Mouse (Mus musculus) embryo, embryonic 11.5 days (tissue): ENCODE data around the gene Flt1.

Experiments
- DNase-seq: peaks from one replicate; pipeline ENCODE4 v3.0.0-alpha.2; 2012; ENCODE audit warnings: low read depth, low spot score

Flt1 gene

DNA sequence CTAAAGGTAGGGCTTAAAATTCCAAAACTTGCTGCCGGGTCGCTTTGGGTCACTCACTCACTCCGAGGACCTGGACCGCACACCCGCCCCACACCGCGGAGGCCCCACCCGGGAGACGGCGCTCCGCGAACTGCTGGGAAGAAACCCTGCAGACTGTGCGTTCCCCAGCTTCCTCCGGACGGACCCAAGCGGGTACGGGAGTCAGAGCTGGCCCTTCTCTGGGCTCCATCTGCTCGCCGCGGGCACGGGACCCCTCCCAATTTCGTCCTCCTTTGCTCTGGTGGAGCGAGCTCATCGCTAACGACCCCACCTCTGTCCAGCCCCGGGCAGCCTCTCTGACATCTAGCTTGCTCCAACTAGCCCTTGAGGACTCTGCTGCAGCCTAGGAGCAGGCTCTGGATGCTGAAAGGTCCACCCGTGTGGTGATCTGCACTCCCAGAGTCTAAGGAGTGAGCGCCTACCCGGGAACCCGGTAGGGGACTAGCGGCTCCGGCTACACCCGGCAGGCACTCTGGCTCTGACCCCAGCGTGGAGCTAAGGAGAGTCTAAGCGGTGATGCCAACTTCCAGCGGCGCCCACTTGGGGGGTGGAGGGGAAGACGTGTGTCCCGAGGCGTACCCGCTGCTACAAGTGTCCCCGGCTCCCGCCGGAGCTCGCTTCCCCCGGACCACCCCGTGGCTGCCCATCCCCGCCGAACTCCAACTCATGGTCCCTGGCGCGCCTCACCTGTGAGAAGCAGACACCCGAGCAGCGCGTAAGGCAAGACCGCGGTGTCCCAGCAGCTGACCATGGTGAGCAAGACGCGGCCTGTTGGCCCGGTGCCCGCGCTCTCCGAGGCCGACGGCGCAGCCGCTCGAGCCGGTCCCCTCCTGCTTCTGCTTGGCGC is 623 bp downstream of the Flt1 start:
- no peak for DNase-seq

DNA sequence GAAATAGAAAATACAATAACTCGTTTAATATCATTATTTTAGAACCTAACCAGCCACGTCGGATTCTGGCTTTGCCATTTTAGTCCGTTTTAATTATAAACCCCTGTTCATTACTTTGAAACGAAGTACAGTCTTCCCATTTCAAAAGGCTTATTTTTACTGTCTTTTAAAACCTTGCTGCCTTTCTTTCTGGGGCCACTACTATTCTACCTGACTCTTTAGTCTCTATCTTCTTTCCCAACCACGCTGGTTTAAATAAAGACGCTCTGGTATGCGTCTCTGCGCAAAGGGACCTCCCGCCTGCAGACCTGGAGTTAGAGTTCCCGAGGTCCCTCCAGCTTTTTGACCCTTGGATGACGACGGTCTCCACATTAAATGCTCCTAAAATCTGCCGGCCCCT is 1.4 kb downstream of the Flt1 start:
- DNase-seq = no peak

DNA sequence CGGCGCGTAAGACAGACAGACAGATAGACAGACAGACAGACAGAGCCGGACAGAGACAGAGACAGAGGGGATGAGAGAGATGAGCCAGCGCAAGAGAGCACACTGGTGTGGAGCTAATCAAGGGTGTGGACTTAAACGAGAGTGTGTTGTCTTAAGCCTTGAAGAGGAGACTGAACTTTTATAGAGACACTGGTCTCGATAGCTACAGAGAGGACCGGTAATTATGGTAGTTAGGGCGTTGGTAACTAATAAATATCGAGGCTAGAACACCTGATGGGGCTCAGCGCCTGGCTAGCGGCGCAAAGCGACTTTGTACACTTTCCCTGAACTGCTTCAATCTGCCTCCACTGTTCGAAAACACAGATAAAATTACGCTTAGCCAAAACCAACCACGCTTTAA is 2.0 kb downstream of the Flt1 start:
- DNase-seq = no peak

DNA sequence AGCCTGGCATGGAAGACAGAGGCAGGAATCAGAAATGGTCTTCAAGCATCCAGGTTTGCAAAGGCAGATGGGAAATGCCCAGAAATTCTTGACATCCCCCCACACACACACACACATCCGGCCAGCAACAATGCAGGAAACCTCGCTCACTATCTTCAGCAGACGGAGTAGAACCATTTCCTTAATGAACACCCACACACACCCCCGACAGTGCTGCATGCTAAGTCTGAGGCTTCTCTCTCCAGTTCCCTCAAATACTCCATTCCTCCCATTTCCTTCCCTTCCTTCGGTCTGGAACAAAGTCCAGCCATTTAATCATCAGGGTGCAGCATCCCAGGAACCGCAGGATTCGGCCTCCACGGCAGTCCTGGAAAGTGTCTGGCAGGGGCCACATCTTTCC is 4.4 kb downstream of the Flt1 start:
- no peak for DNase-seq

DNA sequence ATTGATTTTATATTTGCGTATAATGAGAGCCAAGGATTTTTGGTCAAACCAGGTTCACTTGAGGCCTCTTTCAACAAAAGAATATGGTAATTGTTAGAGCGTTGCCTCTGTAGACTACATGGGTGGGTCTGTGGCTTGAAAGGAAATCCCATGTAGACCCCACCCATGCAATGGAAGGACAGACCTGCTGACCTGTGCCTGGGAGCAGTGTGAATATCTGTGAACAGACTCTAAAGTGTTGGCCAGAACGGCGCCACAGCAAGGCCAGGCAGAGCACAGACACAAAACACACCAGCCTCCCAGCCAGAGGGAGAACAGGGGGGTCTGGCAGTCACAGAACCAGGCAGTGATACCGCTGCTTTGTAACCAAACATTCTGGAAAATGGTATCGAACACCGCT is 7.5 kb downstream of the Flt1 start:
- DNase-seq = no peak

DNA sequence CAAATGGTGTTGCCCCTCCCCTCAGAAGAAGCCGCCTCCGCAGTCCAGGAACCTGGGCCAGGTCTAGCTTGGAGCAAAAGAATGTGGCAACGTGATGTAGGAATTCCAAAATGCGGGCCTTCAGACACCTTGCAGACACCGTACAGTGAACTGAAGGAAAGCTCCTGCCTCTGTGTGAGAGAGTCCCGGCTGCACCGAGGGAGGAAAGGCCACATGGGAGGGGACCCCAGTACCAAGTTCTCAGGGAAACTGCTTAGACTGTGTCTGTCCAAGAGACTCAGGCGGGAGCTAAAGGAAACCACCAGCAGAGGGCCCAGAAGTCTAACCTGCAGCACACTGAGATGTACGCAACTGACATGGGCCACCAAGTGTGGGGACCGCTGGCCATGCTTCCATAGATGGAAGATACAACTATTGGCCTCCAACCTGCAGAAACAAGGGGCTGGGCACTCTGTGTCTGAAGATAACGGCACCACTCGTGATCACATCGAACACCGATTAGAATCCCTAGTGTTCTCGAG is 9.1 kb downstream of the Flt1 start:
- no peak for DNase-seq

DNA sequence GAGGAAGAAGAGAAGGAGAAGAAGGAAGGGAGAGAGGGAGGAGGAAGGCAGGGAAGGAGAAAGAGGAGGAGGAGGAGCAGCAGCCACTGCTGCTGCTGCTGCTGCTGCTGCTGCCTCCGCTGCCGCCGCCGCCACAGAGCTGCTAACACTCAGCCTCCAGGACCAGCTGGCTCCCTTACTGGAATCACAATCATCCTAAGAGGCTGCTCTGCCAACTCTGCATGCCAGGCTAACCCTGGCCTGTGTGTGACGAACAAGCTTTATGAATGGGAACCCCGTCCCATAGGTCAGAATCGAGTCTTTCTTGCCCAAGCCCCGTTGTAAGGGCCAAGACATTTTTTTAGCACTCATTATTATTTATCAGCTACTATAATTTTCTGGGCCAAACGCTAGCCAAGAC is 9.5 kb downstream of the Flt1 start:
- DNase-seq = no peak

DNA sequence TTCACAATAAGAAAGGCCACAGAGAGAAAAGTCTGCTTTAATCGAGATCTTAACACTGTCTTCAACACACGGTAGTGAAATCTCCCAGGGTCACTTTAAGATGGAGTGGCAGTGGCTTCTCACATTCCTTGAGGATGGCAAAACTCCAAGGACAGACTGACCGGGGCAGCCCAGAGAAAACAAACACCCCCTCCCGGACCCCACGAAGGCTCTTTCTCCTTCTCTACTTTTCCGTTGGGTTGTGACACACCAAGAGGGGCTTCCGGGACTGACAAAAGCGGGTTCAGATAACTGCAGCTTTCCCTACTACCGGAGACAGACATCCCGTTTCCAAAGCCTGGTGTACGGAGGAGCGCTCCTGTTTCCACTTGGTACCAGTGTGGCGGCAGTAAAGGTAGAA is 10.4 kb downstream of the Flt1 start:
- no peak for DNase-seq

DNA sequence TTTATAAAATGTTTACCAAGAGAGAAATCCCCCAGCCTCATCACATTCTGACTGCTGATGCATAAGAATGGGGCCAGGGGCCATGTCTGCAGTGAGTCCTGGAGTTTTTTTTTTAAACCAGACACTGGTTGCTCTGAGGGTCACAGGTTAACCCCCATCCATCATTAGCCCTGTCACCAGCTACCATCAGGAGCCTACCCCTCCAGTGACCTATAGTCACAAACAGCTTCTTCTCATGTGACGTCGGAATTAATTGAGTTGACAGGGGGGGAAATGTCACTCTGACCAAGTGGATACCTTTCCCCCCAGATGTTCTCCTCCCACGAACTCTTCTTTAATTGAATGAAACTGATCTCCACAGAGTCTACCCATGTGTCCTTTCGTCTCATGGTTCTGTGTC is 17.3 kb downstream of the Flt1 start:
- no peak for DNase-seq

DNA sequence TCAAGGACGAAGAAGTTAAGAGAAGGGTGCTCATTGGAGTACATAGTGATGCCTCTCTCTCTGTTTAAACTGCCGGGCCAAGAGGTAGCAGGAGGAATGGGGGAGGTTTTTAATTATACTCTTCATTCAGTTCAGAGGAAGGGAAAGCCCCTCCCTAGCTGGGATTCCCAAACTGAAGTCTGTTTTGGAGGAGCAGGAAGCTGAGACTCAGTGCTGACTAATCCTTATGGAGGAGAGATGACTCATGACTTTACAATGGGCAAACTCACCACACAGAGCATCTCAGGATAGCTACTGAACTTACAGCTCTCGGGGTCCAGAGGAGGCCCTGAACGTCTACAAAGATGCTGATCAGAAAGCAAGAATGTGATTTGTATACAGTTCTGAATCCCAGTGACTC is 18.3 kb downstream of the Flt1 start:
- no peak for DNase-seq

DNA sequence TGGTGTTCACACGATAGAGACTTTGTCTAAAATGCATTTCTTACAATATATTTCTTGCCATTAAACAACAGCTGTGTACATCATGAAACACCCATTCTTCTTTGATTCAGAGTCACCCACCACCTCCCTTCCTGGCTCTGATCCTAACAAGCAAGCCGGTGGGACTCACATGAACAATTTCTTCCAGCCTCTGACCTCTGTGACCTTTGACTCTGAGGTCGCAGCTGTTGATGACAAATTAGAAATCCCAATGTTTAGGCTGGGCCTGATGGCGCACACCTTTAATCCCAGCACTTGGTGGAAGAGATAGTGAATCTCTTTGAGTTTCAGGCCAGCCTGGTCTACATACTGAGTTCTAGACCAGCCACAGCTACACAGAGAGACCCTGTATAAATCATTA is 20.9 kb downstream of the Flt1 start:
- DNase-seq = no peak

DNA sequence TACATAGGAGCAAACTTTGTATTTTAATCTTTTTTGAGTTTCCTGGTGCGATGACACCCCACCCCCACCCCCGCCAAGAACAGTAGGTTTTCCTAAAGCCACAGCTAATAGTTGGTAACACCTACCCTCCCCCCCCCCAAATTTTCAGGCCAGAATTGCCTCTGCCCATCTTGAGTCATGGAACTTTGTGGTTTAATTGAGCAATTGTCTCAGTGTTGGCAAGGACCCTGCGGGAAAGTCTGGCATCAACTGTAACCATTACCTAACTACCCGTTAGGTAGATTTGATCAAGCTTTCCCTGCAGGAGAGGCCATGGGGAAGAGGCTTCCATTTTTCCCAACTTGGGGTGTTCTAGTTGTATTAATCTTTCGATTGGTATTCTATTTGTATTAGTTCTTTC is 23.4 kb downstream of the Flt1 start:
- no peak for DNase-seq

DNA sequence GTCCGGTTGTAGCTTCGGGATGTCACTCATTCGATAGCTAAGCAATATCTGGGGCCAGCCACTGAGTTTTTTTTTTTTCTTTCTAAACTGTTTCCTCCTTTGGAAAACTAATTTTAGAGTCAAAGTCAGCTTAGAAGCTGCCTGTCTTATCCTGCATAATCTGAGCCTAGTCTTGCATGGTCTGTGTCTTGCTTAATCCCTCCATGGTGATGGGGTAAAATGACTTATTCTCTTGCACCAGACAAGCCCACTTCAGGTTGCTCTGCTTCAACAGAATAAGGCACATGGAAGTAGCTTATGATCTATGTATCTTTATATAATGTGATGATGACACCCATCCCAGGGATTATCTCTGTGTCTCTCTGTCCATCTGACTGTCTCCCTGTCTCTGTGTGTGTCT is 24.8 kb downstream of the Flt1 start:
- DNase-seq = no peak

DNA sequence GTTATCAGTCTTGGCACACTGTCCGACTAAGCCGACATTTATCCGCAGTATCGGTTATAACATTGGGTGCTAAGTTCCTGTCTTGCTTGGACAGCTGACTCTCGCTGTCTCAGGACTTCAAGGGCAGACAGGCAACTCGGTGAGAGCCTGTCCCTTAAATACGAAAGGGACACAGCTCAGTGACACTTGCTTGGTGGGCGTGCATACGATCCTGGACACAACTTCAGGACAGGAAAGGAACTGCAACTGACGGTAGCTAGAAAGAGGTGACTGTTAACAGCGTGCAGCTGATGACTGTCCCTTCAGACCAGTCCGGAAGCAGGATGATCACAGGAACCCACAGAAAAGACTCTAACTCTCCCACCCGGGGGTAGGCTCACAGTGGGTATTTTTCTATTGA is 27.8 kb downstream of the Flt1 start:
- DNase-seq = no peak

DNA sequence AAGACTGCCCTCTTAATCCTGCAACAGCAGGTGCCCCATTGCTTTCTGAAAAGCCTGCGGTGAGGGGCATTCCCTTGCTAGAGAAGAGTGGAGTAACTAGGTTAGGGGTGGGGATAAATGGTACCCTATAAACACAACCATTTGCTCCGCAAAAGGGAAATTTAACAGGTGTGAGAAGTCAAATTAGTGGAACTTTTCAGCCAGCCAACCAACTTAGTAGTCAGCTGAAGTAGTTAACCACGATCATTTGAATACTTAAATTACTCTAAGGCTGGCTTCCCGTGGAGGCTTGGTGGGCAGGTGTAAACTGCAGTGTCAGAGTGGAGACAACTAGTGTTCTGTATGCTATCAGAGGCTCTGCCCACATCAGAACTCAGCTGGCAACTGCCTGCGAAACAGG is 28.6 kb downstream of the Flt1 start:
- no peak for DNase-seq

DNA sequence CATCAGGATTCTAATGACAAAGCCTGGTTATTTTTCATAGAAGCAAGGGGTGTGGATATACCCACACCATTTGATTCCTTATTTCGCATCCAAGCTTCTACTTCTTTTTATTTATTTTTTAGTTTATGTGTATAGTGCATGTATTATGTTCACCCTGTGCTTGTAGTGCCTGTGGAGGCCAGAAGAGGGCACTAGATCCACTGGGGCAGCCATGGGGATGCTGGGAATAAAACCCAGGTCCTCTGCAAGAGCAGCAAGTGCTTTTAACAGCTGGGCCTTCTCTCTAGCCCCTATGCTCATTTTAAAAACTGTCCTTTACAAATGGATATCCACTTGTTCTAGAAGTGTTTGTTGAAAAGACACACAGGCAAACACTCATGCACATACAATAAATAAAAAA is 33.2 kb downstream of the Flt1 start:
- DNase-seq = no peak

DNA sequence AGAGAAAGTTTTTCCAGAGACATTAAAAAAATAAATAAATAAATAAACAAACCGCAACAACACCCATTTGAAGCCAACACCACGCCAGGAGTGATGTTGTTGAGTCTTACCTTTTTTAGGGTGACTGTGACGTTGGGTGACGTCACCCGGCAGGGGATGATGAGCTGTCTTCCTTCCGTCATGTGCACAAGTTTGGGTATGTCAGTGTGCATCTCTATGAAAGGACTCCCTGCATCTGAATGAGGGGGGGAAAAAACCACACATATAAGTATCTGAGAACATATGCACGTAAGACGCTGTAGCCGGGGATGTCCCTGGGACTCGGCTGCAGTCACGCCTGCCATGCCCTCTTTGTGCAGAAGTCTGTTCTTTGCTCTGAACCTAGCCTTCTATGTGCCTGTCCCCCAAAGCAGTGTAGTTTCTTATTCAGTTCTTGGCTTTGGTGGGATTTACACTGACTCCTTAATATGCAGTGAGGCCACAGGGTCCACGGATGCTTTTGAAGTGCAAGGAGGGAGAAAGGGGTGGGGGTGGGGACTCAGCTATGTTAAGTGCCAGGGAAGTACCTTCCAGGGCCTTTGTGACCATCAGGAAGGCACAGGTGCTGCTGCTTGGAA is 42.0 kb downstream of the Flt1 start:
- no peak for DNase-seq

DNA sequence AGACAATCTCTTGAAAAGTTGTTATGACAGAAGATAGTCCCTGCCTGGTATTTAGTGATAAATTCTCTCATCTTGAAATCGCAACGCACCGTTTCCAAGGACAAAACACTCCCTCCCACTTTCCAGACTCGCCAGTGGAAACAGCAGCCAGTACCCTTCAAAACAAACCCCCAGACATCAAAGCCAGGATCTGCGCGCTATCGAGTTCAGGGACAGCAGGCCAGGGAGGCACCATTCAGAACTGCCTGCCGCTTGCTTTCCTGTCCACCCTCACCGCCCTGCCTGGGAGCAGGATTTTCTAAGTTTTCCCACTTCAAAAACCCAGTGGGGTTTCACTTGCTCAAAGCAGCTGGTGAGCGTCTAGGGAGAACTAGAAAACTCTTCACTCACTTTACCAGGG is 44.6 kb downstream of the Flt1 start:
- no peak for DNase-seq

DNA sequence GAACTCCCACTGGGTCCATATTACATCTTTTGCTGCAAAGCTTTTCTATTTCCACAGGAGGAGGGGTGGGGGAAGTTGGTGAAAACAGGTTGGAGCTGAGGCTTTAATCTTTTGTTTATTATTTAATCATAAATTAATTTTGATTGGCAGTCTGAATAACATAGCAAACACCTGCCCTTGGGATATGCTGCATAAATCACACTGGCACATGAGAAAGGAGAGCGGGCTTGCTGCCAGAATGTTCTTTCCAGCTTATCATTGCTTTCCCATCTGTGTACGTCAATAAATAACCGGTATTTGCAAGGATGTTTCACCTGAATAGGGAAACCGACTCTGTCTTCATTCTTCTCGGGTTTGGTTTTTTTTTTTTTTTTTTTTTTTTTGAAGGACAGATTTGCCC is 45.1 kb downstream of the Flt1 start:
- DNase-seq = no peak

DNA sequence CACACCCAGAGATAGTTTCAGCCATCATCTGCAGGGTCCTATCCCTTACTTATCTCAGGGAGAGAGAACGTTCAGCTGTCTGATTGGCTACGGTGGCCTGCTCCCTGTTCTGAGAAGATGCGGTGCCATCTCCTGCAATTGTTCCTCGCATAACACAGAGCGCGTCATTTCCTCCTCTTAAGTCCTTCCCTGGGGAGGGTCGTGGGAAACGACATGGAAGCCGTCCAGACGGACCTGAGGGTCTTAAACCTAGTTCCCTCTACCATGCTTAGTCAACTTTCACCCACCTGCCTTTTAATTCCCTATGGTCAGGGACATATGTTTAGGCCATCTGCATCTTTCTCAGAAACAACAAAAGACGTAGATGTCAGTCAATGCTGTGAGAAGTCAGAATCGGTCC is 46.5 kb downstream of the Flt1 start:
- no peak for DNase-seq

DNA sequence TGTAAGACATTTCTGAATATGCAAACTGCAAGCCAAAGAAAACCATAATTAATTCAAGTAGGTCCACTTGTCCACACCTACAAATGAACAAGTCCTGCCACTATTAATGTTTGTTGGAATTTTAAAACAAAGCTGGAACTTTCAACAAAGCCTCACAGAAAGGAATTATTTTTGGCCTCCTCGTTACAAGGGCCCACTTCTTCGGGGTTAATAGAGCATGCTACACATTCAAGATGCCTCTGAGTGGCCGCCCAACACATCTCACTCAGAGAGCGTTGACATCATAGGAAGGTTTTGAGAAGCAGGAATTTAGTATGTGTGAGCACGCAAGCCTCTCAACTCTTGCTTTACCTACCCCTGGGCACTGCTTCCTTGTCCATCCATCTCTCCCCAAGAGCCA is 50.0 kb downstream of the Flt1 start:
- DNase-seq = no peak

DNA sequence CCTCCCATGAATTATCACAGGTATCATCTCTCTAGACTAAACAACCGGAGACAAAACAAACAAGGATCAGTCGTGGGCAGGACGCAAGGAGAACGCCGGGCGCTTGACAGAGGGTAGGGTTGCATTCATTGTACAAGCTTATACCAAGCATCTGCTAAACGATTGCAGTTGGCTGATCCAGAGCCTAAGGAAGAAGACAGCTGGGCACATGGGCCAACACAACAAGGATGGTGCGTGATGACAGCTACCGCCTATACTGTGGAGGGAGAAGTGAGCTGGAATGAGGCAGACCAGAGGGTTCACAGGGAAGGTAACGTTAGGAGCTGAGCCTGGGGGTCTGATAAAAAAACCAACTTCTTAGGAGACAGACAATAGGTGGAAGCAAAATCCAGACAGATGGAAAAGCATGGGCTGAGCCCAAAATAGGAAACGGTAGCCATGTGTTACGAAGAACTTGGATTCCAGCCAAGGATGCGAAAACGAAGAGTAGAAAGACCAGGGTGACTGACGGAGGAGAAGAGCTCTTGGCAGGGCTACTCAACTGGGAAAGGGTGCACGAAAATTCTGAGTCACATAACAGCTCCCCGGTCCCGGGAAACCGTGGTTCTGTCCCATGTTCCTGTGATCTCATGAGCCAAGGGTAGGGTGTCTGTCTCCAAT is 53.9 kb downstream of the Flt1 start:
- no peak for DNase-seq
